Mouse (Mus musculus): ENCODE measurements around the gene Tmem131.

Gene Tmem131

GRCm38 (mm10) chr1:36886489-36886888 is 57.0 kb downstream of the Tmem131 start:
- no peak for DNase-seq (ENCODE audit: low read depth, low spot score)

GRCm38 (mm10) chr1:36884536-36884935 is 58.9 kb downstream of the Tmem131 start:
- DNase-seq (ENCODE audit: low read depth, low spot score) = no peak

- no peak for DNase-seq (ENCODE audit: low read depth, low spot score)
These were observed 59.7 kb downstream of the Tmem131 start for GRCm38 (mm10) chr1:36883805-36884204.

- DNase-seq (ENCODE audit: low read depth, low spot score) = no peak
These were observed 64.3 kb downstream of the Tmem131 start for GRCm38 (mm10) chr1:36879154-36879553.

GRCm38 (mm10) chr1:36877126-36877525 is 66.3 kb downstream of the Tmem131 start:
- DNase-seq (ENCODE audit: low read depth, low spot score) = no peak

- no peak for DNase-seq (ENCODE audit: low read depth, low spot score)
These were observed 68.4 kb downstream of the Tmem131 start for GRCm38 (mm10) chr1:36874874-36875561.

- no peak for DNase-seq (ENCODE audit: low read depth, low spot score)
These were observed 72.2 kb downstream of the Tmem131 start for GRCm38 (mm10) chr1:36871238-36871637.

GRCm38 (mm10) chr1:36870518-36870917 is 72.9 kb downstream of the Tmem131 start:
- no peak for DNase-seq (ENCODE audit: low read depth, low spot score)

- DNase-seq (ENCODE audit: low read depth, low spot score) = no peak
These were observed 78.7 kb downstream of the Tmem131 start for GRCm38 (mm10) chr1:36864757-36865156.

GRCm38 (mm10) chr1:36861775-36862174 is 81.7 kb downstream of the Tmem131 start:
- DNase-seq (ENCODE audit: low read depth, low spot score) = no peak

- DNase-seq (ENCODE audit: low read depth, low spot score) = no peak
These were observed 82.6 kb downstream of the Tmem131 start for GRCm38 (mm10) chr1:36860876-36861275.

- DNase-seq (ENCODE audit: low read depth, low spot score) = peak; percentile 24
These were observed 83.0 kb downstream of the Tmem131 start for GRCm38 (mm10) chr1:36860431-36860849.

GRCm38 (mm10) chr1:36857081-36857480 is 86.4 kb downstream of the Tmem131 start:
- no peak for DNase-seq (ENCODE audit: low read depth, low spot score)

- DNase-seq (ENCODE audit: low read depth, low spot score) = no peak
These were observed 89.2 kb downstream of the Tmem131 start for GRCm38 (mm10) chr1:36854198-36854765.

GRCm38 (mm10) chr1:36852085-36852484 is 91.4 kb downstream of the Tmem131 start:
- no peak for DNase-seq (ENCODE audit: low read depth, low spot score)

- DNase-seq (ENCODE audit: low read depth, low spot score) = no peak
These were observed 92.1 kb downstream of the Tmem131 start for GRCm38 (mm10) chr1:36851392-36851791.

- DNase-seq (ENCODE audit: low read depth, low spot score) = no peak
These were observed 95.4 kb downstream of the Tmem131 start for GRCm38 (mm10) chr1:36848036-36848435.

- DNase-seq (ENCODE audit: low read depth, low spot score) = no peak
These were observed 96.2 kb downstream of the Tmem131 start for GRCm38 (mm10) chr1:36847276-36847675.

GRCm38 (mm10) chr1:36845031-36845430 is 98.4 kb downstream of the Tmem131 start:
- no peak for DNase-seq (ENCODE audit: low read depth, low spot score)

GRCm38 (mm10) chr1:36841806-36842205 is 101.7 kb downstream of the Tmem131 start:
- DNase-seq (ENCODE audit: low read depth, low spot score) = no peak

GRCm38 (mm10) chr1:36840959-36841358 is 102.5 kb downstream of the Tmem131 start:
- no peak for DNase-seq (ENCODE audit: low read depth, low spot score)

- no peak for DNase-seq (ENCODE audit: low read depth, low spot score)
These were observed 103.6 kb downstream of the Tmem131 start for GRCm38 (mm10) chr1:36839858-36840257.

- DNase-seq (ENCODE audit: low read depth, low spot score) = no peak
These were observed 107.1 kb downstream of the Tmem131 start for GRCm38 (mm10) chr1:36836274-36836954.

All from mesoderm, embryonic 11.5 days (tissue).